Mouse (Mus musculus): ENCODE results near the gene Rprd1b. TPM values are rescaled to one million over a fixed set of nuclear protein-coding genes. Genes with fewer than 3 reads are reported as not detected.

The Rprd1b gene
- total RNA-seq, 2 experiments from 2014 or later, result 27.7 to 36.4 TPM

DNA sequence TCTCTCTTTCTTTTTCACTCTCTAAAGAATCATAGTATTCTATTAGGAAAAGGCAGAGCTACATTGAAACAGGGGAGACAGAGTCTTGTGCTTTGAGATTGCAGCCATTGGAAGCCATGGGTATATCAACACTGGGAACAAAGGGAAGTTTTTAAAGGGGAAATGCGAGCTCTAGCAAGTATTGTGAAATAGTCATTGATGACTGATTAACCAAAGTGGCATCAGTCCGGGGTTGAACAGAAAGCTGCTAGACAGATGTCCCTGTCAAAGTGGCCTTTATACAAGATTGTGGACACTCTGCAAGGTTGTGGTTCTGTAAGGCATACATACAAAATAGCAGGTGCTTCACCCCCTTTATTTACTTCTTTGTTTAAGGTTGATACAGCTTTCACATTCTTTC, 127.3 kb downstream of the Rprd1b start:
- intact Hi-C loops (cut with DNase I), result no loop called here
- no peak for DNase-seq (ENCODE audit: low spot score in 2 of 2)

DNA sequence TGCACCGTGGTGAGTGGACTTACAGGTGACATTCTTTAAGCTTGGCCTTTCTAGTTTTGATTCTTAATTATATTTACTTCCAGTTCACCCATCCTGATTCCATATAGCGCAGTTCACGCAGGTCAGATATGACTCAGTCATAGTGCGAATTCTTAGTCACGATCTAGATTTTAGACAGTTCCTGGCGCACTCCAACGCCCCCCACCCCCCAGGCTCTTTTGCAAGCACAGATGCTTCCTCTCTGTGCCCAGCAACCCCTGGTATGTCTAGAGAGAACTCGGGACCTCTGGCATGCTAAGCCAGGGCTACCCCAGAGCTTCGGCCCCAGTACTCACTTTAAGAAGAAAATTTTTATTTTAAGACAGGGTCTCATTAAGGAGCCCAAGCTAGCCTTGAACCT, 128.2 kb downstream of the Rprd1b start:
- DNase-seq (ENCODE audit: low spot score in 2 of 2), result no peak

DNA sequence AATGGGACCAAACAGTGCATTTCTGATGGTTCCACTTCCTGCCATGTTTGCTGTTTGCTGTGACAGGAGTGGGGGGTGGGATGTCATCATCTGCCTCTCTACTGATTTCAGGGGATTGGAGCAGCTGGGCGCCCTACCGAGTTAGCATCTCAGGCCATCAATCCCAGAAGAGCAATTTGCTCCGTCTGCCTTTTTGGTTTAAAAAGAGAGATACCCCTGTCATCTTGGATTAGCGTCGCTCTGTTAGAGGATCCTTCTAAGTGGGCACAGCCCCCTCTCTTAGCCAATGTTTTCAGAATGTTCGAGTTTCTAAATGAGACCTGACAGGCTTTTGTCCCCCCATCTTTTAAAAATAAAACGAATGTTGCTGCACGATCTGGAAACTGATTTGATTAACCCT, 129.4 kb downstream of the Rprd1b start:
- DNase-seq (ENCODE audit: low spot score in 2 of 2), result no peak
- intact Hi-C loops (cut with DNase I), result no loop called here

More for the DNA sequence above, 128.2 kb downstream of the Rprd1b start:
- intact Hi-C loops (cut with DNase I), result no loop called here

DNA sequence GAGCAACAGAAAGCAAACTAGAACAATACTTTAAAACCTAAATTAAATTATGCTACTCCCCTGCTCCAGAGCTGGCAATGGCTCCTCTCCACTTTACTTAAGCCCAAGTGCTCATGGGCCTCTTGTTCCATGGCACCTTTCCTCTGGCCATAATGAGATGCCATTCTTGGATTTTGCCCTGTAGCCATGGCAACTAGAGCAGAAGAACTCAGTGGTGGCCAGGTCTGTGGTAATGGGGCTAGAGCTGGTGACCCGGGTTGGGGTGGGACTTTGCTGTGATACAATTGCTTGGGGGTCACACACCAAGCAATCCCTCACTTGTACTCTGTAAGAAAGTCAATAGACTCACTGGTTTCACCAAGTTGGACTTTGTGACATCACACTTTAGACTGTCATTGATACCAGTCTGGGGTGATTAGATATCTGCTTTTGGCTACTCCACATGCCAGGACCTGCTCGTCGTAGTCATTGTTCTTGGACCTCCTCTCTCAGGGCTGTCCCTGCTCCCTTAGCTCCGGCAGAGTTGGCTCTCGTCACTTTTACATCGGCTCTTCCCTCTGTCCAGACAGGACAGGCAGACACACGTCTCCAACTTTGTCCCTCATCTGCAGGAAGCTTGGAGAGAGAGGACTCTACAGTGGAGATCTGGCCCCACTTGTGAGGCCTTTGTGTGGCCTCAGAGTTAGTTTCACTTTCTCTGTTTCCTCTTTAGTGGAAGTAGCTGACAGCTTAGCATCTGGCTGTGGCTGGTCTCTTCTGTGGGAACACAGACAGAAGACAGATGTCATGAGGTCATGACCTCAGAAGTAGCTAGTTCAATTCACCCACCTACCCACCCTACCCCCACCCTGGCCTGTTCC, 131.3 kb downstream of the Rprd1b start:
- no peak for DNase-seq (ENCODE audit: low spot score in 2 of 2)
- intact Hi-C loops (cut with DNase I), result no loop called here

DNA sequence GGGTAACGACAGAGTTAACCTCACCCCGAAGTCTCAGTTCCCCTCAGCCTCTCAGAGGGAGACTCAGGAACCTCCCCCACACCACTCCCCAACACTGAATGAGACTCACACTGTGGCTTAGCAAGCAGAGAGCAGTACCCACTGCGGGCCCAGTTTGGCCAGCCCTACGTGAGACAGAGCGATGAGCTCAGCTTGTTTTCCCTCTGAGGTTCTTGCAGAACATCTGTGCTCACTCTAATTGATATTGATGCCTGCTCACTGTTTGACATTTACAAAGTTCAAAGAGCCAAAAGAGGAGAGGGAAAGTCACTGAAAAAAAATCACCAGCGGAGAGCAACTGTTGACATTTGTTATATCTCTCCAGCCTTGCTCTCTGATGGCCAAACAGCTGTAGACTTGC, 133.5 kb downstream of the Rprd1b start:
- DNase-seq (ENCODE audit: low spot score in 2 of 2), result no peak

GRCm38 (mm10) chr2:158163034-158163433, 134.7 kb downstream of the Rprd1b start:
- no peak for DNase-seq (ENCODE audit: low spot score in 2 of 2)
- intact Hi-C loops (cut with DNase I), result no loop called here

More for the DNA sequence above, 133.5 kb downstream of the Rprd1b start:
- intact Hi-C loops (cut with DNase I), result no loop called here

GRCm38 (mm10) chr2:158165776-158166175, 137.5 kb downstream of the Rprd1b start:
- DNase-seq (ENCODE audit: low spot score in 2 of 2), result no peak
- intact Hi-C loops (cut with DNase I), result no loop called here

DNA sequence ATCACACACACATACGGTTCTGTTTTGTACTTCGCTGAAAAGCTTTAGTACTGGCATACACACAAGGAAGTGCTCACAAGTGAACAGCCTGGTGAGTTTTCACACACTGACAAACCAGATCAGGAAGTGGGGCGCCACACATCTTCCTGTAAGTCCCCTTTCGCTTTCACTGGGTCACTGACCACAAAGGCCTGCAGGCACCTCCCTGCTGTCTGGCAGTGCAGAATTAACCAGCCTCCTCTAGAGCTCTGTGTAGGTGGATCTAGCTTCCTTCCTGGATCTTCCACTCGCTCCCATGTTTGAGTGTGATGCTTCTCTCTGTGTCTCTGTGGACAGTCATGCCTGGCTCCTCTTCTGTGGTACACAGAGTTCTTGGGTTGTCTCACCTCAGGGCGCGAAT, 138.3 kb downstream of the Rprd1b start:
- intact Hi-C loops (cut with DNase I), result no loop called here
- no peak for DNase-seq (ENCODE audit: low spot score in 2 of 2)

DNA sequence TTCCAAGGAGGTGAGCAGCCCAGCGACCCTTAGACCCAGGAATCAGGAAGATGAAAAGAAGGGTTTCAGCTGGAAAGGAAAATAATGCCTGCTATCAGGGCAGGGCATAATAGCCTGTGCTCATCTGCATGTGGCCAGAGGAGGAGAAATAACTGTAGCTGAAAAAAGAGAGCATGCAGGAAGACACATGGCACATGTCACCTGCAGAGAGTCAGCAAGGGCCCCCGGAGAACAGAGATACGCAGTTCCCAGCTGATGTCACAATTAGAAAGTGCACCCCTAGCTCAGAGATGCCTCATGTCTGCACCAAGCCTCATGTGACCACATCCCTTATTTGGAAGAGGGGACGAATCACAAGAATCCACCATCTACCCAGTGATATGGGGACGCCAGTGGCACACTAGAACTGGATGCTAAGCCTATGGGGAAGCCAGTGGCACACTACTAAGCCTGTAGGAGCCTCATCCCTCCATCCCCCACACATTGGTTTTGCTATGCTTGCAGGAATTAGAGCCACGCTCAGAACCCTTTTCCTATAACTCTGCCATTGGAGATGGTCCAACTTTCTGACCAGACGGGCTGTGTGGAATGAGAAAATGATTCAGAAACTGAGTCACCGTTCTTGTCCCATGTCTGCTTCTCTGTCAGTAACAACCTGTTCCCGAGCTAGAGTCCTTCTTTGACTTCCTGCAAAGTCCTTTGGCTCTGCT, 139.4 kb downstream of the Rprd1b start:
- no peak for DNase-seq (ENCODE audit: low spot score in 2 of 2)
- intact Hi-C loops (cut with DNase I), result no loop called here

- intact Hi-C loops (cut with DNase I), result no loop called here
- DNase-seq (ENCODE audit: low spot score in 2 of 2), result no peak
Observed at GRCm38 (mm10) chr2:158168741-158169211, 140.5 kb downstream of the Rprd1b start.

- DNase-seq (ENCODE audit: low spot score in 2 of 2), result no peak
- intact Hi-C loops (cut with DNase I), result no loop called here
Observed at GRCm38 (mm10) chr2:158169351-158169750, 141.1 kb downstream of the Rprd1b start.

DNA sequence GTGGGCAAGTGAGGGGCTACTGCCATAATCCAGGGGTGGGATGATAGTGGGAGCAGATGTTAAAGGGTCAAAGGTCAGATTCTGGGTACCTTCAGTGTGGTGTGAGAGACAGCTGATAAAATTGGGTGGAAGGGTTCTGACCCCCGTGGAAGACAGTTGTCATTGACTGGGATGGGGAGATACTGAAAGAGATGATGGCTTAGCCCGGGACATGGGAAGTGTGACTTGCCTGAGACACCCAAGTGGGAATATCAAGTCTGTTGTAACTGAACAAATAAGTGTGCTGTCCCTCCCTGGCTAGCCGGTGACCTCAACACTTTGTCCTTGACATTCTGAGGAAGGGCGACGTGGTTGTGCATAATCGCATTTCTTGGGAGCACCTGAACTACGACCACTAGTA, 141.5 kb downstream of the Rprd1b start:
- intact Hi-C loops (cut with DNase I), result no loop called here

GRCm38 (mm10) chr2:158170394-158170793, 142.1 kb downstream of the Rprd1b start:
- no peak for DNase-seq (ENCODE audit: low spot score in 2 of 2)
- intact Hi-C loops (cut with DNase I), result no loop called here

More for the DNA sequence above, 141.5 kb downstream of the Rprd1b start:
- DNase-seq (ENCODE audit: low spot score in 2 of 2), result no peak

- intact Hi-C loops (cut with DNase I), result no loop called here
- no peak for DNase-seq (ENCODE audit: low spot score in 2 of 2)
Observed at GRCm38 (mm10) chr2:158174438-158174837, 146.1 kb downstream of the Rprd1b start.

DNA sequence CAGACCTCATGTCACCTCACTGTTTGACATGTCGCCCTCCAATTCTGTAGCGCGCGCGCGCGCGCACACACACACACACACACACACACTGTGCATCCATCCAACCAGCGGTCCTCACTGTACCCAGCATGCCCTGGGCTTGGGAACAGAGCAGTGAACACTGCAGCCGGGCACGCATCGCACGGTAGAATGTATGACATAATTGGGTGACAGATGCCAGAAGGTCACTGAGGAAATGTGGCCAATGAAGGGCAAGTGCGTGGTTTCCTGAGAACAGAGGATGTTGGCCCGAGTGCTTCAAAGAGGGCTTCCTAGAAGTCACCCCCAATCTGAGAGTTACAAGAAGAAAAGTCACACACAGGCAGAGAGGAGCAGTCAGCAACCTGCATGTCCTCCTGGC, 146.7 kb downstream of the Rprd1b start:
- DNase-seq (ENCODE audit: low spot score in 2 of 2), result no peak
- intact Hi-C loops (cut with DNase I), result no loop called here

DNA sequence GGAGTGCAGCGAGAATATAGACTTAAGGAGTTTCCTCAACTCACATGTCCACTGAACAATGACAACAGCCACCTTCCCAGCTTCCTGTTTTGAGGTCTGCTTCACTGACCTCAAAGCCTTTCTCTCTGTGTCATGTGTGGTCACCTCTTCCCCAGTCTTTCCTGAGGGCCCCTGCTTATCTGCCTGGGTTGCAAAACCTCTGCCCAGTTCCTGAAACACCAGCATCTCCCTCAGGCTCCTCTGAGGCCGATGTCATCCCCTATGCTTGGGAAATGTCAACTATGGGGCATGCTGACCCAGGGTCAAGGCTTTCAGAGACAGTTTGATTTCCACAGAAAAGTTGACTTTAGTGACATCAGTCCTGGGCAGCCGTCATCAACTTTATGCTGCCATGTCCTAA, 147.1 kb downstream of the Rprd1b start:
- no peak for DNase-seq (ENCODE audit: low spot score in 2 of 2)
- intact Hi-C loops (cut with DNase I), result no loop called here

DNA sequence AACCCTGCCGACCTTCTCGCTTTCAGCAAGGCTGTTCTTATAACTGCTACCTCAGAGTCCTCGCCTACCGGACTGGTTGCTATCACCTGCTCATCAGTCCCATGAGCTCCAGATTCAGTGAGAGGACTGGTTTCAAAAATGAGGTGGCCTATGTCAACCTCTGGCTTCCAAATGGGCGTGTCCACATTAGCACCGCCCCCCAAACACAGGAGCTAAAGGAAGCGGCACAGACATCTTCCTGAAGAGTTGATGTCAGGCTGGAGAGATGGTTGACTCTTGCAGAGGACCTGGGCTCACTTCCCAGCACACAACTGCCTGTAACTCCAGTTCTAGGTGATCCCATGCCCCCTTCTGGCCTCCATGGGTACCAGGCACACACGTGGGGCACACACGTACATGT, 148.5 kb downstream of the Rprd1b start:
- intact Hi-C loops (cut with DNase I), result no loop called here

GRCm38 (mm10) chr2:158177574-158177973, 149.3 kb downstream of the Rprd1b start:
- no peak for DNase-seq (ENCODE audit: low spot score in 2 of 2)
- intact Hi-C loops (cut with DNase I), result no loop called here

More for the DNA sequence above, 148.5 kb downstream of the Rprd1b start:
- DNase-seq (ENCODE audit: low spot score in 2 of 2), result no peak

DNA sequence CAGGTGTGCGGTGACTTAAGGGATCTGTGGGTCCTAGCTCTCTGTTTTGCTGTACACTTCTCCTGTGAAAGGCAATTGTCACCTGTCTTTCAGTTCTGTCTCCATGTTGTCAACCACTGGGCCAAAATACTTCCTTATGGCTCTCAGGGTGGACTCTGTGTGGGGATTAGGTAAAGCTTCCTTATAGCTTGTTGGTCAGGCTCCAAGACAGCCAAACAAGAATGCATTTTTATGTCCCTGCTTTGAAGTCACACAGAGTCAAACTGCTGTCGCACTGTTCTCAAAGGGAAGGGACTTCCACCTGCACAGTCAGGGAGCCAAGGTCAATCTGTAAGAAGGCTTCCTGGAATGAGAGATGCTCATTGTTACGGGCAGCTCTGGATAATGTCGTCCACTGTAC, 149.8 kb downstream of the Rprd1b start:
- intact Hi-C loops (cut with DNase I), result no loop called here

GRCm38 (mm10) chr2:158178696-158179369, 150.5 kb downstream of the Rprd1b start:
- intact Hi-C loops (cut with DNase I), result no loop called here
- no peak for DNase-seq (ENCODE audit: low spot score in 2 of 2)

More for the DNA sequence above, 149.8 kb downstream of the Rprd1b start:
- DNase-seq (ENCODE audit: low spot score in 2 of 2), result no peak

All from left cerebral cortex, postnatal 14 days (tissue).